Mouse (Mus musculus): ENCODE measurements around the gene Gaa.

DNA sequence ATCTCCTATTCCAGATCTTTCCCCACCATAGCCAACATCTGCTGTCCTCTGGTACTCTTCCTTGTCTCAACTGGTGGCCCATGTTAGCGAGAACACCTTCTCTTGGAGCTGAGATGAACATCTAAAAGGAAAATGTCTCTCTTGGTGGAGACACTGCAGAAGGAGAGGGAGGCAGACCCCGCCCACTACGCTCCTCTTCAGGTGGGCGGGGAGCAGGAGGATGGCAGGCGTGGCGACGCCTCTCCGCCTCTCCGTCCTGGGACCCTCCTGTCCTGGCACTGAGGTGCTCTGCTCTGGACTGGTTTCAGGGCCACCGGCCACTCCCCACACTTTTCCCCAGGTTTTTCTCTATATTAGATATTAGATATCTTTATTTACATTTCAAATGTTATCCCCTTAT lies 42.9 kb downstream of the Gaa start:
- TF ChIP-seq POLR2A (IDR thresholded peaks at IDR 0.05; ENCODE audit: low read depth, low read length) (no peak), CTCF (conservative IDR thresholded peaks at IDR 0.05 in 1 of 2, IDR thresholded peaks at IDR 0.05 in 1 of 2; ENCODE audit: low read depth in 2 of 2, low read length in 2 of 2) (no peak), EP300 (IDR thresholded peaks at IDR 0.05; ENCODE audit: low read length) (no peak), SMC3 (IDR thresholded peaks at IDR 0.05; ENCODE audit: low read depth, low read length) (no peak), ZC3H11A (IDR thresholded peaks at IDR 0.05; ENCODE audit: low read depth, low read length) (no peak), BHLHE40 (IDR thresholded peaks at IDR 0.05; ENCODE audit: low read depth, low read length) (no peak), IRF4 (IDR thresholded peaks at IDR 0.05; ENCODE audit: low read depth, low read length) (no peak), CHD2 (IDR thresholded peaks at IDR 0.05; ENCODE audit: low read length) (no peak), USF1 (IDR thresholded peaks at IDR 0.05; ENCODE audit: low read depth, low read length) (no peak), POLR2AphosphoS2 (IDR thresholded peaks at IDR 0.05; ENCODE audit: low read depth, low read length) (no peak), MAX (IDR thresholded peaks at IDR 0.05; ENCODE audit: low read length) (no peak)

Data from CH12.LX (cell line).